Mouse (Mus musculus) E14TG2a.4 (cell line): ENCODE measurements around the gene Cts6.
A peak's percentile ranks its signal among the peaks of the same experiment; 100 is the strongest.
"Not testable (repeated sequence)": the region's sequence is repeated elsewhere in the genome, so short reads cannot be mapped to it uniquely, and the experiment has no call there.

Source experiments
- H3K27me3 ChIP-seq: 2 replicates; pipeline ENCODE4 v1.6.1; 2014; ENCODE audit warnings: low read length, control low read depth; ENCODE audit not compliant: insufficient read depth
- H3K36me3 ChIP-seq: 2 replicates; pipeline ENCODE4 v1.6.1; 2014; ENCODE audit warnings: low read length, control low read depth; ENCODE audit not compliant: insufficient read depth
- H3K4me1 ChIP-seq: replicated peaks from 2 replicates; pipeline ENCODE4 v1.6.1; 2014; ENCODE audit warnings: low read depth, low read length, control low read depth
- H3K4me3 ChIP-seq: replicated peaks from 2 replicates; pipeline ENCODE4 v1.5.1; 2014; ENCODE audit warnings: mild to moderate bottlenecking, low read length
- H3K9me3 ChIP-seq: 2 replicates; pipeline ENCODE4 v1.6.1; 2014; ENCODE audit warnings: low read length, control low read depth
- CTCF ChIP-seq: conservative IDR thresholded peaks from 2 replicates; pipeline ENCODE4 v1.5.1; 2014; ENCODE audit warnings: low read length
- NANOG ChIP-seq: IDR thresholded peaks from 2 replicates; pipeline ENCODE4 v1.6.1; 2014; ENCODE audit warnings: borderline replicate concordance, low read length, mixed read lengths
- POU5F1 ChIP-seq: IDR thresholded peaks from 2 replicates; pipeline ENCODE4 v1.6.1; 2014; ENCODE audit warnings: low read length, borderline replicate concordance

Gene Cts6

GRCm38 (mm10) chr13:61203310-61203709 lies at the start of gene Cts6:
Cts6 (minus strand) TSS chr13:61203410.
- Histone ChIP-seq H3K4me1 (no peaks in the 10 kb centered on the region), H3K27me3 (no peaks in the 10 kb centered on the region), H3K36me3 (no peaks in the 10 kb centered on the region), H3K4me3 (no peak within 1 kb of the TSS), H3K9me3 (peaks cover 4% of the 10 kb centered on the region; the same call in 1 of the 2 replicates)
- TF ChIP-seq CTCF (no peak), POU5F1 (no peak), NANOG (no peak)

DNA sequence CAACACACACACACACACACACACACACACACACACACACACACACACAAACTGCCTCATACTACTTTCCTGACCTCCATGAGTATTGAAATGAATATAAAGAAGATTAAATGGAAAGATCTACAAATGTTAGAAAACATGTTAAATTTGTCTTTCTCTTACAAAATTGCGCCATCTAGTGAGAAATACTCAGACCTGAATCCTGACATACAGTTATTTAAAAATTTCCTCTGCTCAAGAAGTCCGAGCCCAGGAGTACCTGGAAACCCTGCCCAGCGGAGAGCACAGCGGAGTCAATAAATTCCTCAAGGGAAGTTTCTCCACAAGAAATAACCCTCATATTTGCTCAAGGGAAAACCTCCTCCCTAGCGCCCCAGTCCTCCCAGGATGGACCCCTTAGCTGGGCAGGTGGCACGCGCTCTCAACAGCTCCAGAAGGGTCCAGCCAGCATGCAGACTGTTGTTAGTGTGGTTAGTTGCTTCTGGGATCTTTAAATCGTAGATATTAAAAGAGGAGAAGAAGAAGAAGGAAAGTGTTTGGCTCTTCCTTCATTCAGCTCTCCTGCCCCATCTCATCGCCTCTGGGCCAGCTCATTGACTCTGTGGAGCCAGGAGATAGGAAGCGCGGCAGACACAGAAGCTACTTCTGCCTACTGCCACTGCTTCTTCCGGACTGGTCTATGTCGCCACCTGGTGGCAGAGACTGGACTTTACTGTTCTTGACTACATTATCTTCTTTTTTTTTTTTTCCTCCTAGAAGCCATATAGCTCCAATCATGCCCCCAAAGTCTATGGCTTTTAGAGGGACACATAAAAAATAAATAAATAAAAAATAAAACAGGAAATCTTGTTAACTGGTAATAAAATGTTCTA lies 38.1 kb upstream of the Cts6 start:
- Histone ChIP-seq H3K36me3 (no peaks in the 10 kb centered on the region), H3K4me1 (peaks cover 2% of the 10 kb centered on the region; the same call in 1 of the 2 replicates), H3K4me3 (peak overlapping the region; percentile 71), H3K27me3 (no peaks in the 10 kb centered on the region), H3K9me3 (no peaks in the 10 kb centered on the region)
- TF ChIP-seq POU5F1 (no peak), NANOG (no peak), CTCF (peak; percentile 38)

- H3K9me3 ChIP-seq = peaks cover 73% of the 10 kb centered on the region
- not testable (repeated sequence) for H3K27me3 ChIP-seq, H3K4me1 ChIP-seq, H3K4me3 ChIP-seq, H3K36me3 ChIP-seq
- TF ChIP-seq NANOG = peak; percentile 42; the same call in 1 of the 2 replicates
Observed at GRCm38 (mm10) chr13:61185151-61185933, 17.9 kb downstream of the Cts6 start.

GRCm38 (mm10) chr13:61164622-61165021 lies 38.6 kb downstream of the Cts6 start:
- H3K36me3 ChIP-seq = no peaks in the 10 kb centered on the region
- H3K9me3 ChIP-seq = peaks cover 6% of the 10 kb centered on the region
- no peak for TF ChIP-seq NANOG
- TF ChIP-seq CTCF = peak; percentile 21; the same call in 1 of the 2 replicates
- H3K27me3 ChIP-seq = no peaks in the 10 kb centered on the region
- no peaks in the 10 kb centered on the region for H3K4me1 ChIP-seq
- H3K4me3 ChIP-seq = no peak overlapping the region

- H3K27me3 ChIP-seq = no peaks in the 10 kb centered on the region
- TF ChIP-seq POU5F1 (no peak), CTCF (no peak), NANOG (no peak)
Observed at GRCm38 (mm10) chr13:61164156-61164555, 39.1 kb downstream of the Cts6 start, which contains the start of gene Ctsr. Ctsr (minus strand) TSS chr13:61164256.

More at GRCm38 (mm10) chr13:61164156-61164555, 39.1 kb downstream of the Cts6 start, which contains the start of gene Ctsr:
- Histone ChIP-seq H3K9me3 (peaks cover 11% of the 10 kb centered on the region), H3K4me3 (no peak within 1 kb of the TSS), H3K36me3 (no peaks in the 10 kb centered on the region), H3K4me1 (no peaks in the 10 kb centered on the region)
